Comparison of ENCODE assay signal across 12 mouse cellular contexts in genomic region chr10:80027681-80028520, GRCm38 (mm10). TPM values are rescaled to one million over a fixed set of nuclear protein-coding genes. Genes with fewer than 3 reads are reported as not detected.
DNase-seq lines count a peak whose midpoint lies in the region; ATAC-seq and TF ChIP-seq lines count a peak whose summit lies in the region.
"Had no signal": no experiment of that assay in that cellular context is flagged by ENCODE, and none has a peak within 500 bp of the region (broad histone marks: within the 10 kb centered on the region; RNA-seq: fewer than 3 reads in every experiment).

No protein-coding gene starts in this region.

- 66% methylated on average over 20 of the region's 20 CpGs for WGBS in stomach, postnatal 0 days

- no peak overlapping the region for H3K4me2 ChIP-seq in stomach, postnatal 0 days (replicated peaks; ENCODE audit: low read depth)
- H3K4me2 ChIP-seq: forebrain, embryonic 12.5 days had no signal

- no peak overlapping the region for H3K27ac ChIP-seq in stomach, postnatal 0 days (replicated peaks)
- H3K27ac ChIP-seq: forebrain, embryonic 12.5 days had no signal

- H3K4me3 ChIP-seq in megakaryocyte, embryonic 14.5 days (replicated peaks), result peak overlapping the region; percentile 79
- H3K4me3 ChIP-seq in stomach, postnatal 0 days (ENCODE audit: low read depth, low read length), result no peak overlapping the region
- H3K4me3 ChIP-seq: forebrain, embryonic 12.5 days had no signal

- TF ChIP-seq EP300 in stomach, postnatal 0 days (optimal IDR thresholded peaks at IDR 0.05), result no peak

- no peak overlapping the region for H3K9ac ChIP-seq in stomach, postnatal 0 days (ENCODE audit: low read length)
- H3K9ac ChIP-seq: forebrain, embryonic 12.5 days had no signal

- DNase-seq in CD4-positive, CD25-positive, alpha-beta regulatory T cell, adult 2 months (ENCODE audit: low read depth, low spot score), result peak; percentile 48
- DNase-seq in liver, result peak; percentile 71
- DNase-seq in stomach, postnatal 0 days (ENCODE audit: low spot score), result peak; percentile 59
- DNase-seq in heart, postnatal 14 days, result no peak
- no peak for DNase-seq in urinary bladder, postnatal 10 days (ENCODE audit: low spot score)
- DNase-seq: cerebellum, postnatal 14 days; kidney, adult 8-10 months; lung, postnatal 36 days had no signal

- H3K9me3 ChIP-seq in megakaryocyte, embryonic 14.5 days, result no peaks in the 10 kb centered on the region
- H3K9me3 ChIP-seq in stomach, postnatal 0 days (ENCODE audit: control insufficient read depth, low read length), result no peaks in the 10 kb centered on the region
- H3K9me3 ChIP-seq: forebrain, embryonic 12.5 days had no signal

- no peak for TF ChIP-seq CTCF in stomach, postnatal 0 days (IDR thresholded peaks at IDR 0.05; ENCODE audit: low read depth)

- H3K36me3 ChIP-seq in megakaryocyte, embryonic 14.5 days (replicated peaks; ENCODE audit: low read length), result peaks cover 99% of the 10 kb centered on the region
- H3K36me3 ChIP-seq in stomach, postnatal 0 days (ENCODE audit: control insufficient read depth, insufficient read depth, low read length), result no peaks in the 10 kb centered on the region
- H3K36me3 ChIP-seq: forebrain, embryonic 12.5 days had no signal

- intact Hi-C loops in heart, postnatal 14 days (cut with DNase I), result no loop called here

- no peaks in the 10 kb centered on the region for H3K27me3 ChIP-seq in megakaryocyte, embryonic 14.5 days (replicated peaks)
- no peaks in the 10 kb centered on the region for H3K27me3 ChIP-seq in stomach, postnatal 0 days (ENCODE audit: control insufficient read depth, insufficient read depth, low read length)

- peaks cover 99% of the 10 kb centered on the region for H3K4me1 ChIP-seq in megakaryocyte, embryonic 14.5 days
- H3K4me1 ChIP-seq in stomach, postnatal 0 days (replicated peaks; ENCODE audit: control insufficient read depth, insufficient read depth), result peaks cover 3% of the 10 kb centered on the region; the same call in 1 of the 2 replicates
- H3K4me1 ChIP-seq: forebrain, embryonic 12.5 days had no signal

- ATAC-seq in CD4-positive, CD25-positive, alpha-beta regulatory T cell, adult 4 months, result no peak
- ATAC-seq in megakaryocyte, adult 5-6 weeks (ENCODE audit: poor library complexity, severe bottlenecking), result no peak
- 0 out of 2 replicates have a peak, but pooled peaks have one; percentile 10 for ATAC-seq in stomach, postnatal 0 days (ENCODE audit: low FRiP score, low TSS enrichment)

RNA-seq across cellular contexts. Expression of gene Arhgap45, which starts 11.4 kb away (rescaled TPM):
- 100 to 1,000 TPM; 233 to 369 TPM for polyA plus RNA-seq in CD4-positive, CD25-positive, alpha-beta regulatory T cell, adult 4 months (2017; shearing (Covaris generic))
- 375 and 477 TPM in 2 replicates for polyA plus RNA-seq in megakaryocyte, embryonic 14.5 days (2012; ENCODE audit: insufficient read depth, low replicate concordance)
- total RNA-seq in megakaryocyte, adult 5-6 weeks (2015), result 135 and 140 TPM in 2 replicates
- 235 and 237 TPM in 2 replicates for total RNA-seq in megakaryocyte, adult 5-6 weeks (2017)
- 2.0 TPM in 2 replicates for polyA plus RNA-seq in stomach, postnatal 0 days (2015; fragmentation: Nextera tagmentation; extraction: Ambion mirVana)
- 10 to 100 TPM in 1 of 2 experiments, 1 to 10 TPM in 1; 4.9 to 11.3 TPM for total RNA-seq in heart, postnatal 14 days (2021)

RNA-seq across cellular contexts. Expression of gene Polr2e, which starts 11.7 kb away (rescaled TPM):
- polyA plus RNA-seq in CD4-positive, CD25-positive, alpha-beta regulatory T cell, adult 4 months (2017; shearing (Covaris generic)), result 100 to 1,000 TPM; 194 to 220 TPM
- 147 and 260 TPM in 2 replicates for polyA plus RNA-seq in megakaryocyte, embryonic 14.5 days (2012; ENCODE audit: insufficient read depth, low replicate concordance)
- total RNA-seq in megakaryocyte, adult 5-6 weeks (2015), result 70.2 and 70.7 TPM in 2 replicates
- total RNA-seq in megakaryocyte, adult 5-6 weeks (2017), result 58.4 and 69.2 TPM in 2 replicates
- polyA plus RNA-seq in stomach, postnatal 0 days (2015; fragmentation: Nextera tagmentation; extraction: Ambion mirVana), result 121 and 122 TPM in 2 replicates
- 10 to 100 TPM; 68.6 to 73.5 TPM for total RNA-seq in heart, postnatal 14 days (2021)

RNA-seq across cellular contexts. Expression of gene Gpx4, which starts 19.1 kb away (rescaled TPM):
- 100 to 1,000 TPM; 450 to 480 TPM for polyA plus RNA-seq in CD4-positive, CD25-positive, alpha-beta regulatory T cell, adult 4 months (2017; shearing (Covaris generic))
- 3,942 and 9,172 TPM in 2 replicates for polyA plus RNA-seq in megakaryocyte, embryonic 14.5 days (2012; ENCODE audit: insufficient read depth, low replicate concordance)
- total RNA-seq in megakaryocyte, adult 5-6 weeks (2015), result 259 and 303 TPM in 2 replicates
- 375 and 378 TPM in 2 replicates for total RNA-seq in megakaryocyte, adult 5-6 weeks (2017)
- polyA plus RNA-seq in stomach, postnatal 0 days (2015; fragmentation: Nextera tagmentation; extraction: Ambion mirVana), result 435 and 445 TPM in 2 replicates
- total RNA-seq in heart, postnatal 14 days (2021), result 100 to 1,000 TPM; 636 to 681 TPM

RNA-seq across cellular contexts. Expression of gene Abca7, which starts 31.6 kb away (rescaled TPM):
- 10 to 100 TPM; 11.4 to 16.4 TPM for polyA plus RNA-seq in CD4-positive, CD25-positive, alpha-beta regulatory T cell, adult 4 months (2017; shearing (Covaris generic))
- 47.4 and 62.2 TPM in 2 replicates for polyA plus RNA-seq in megakaryocyte, embryonic 14.5 days (2012; ENCODE audit: insufficient read depth, low replicate concordance)
- total RNA-seq in megakaryocyte, adult 5-6 weeks (2015), result 32.6 and 34.7 TPM in 2 replicates
- 33.6 and 37.4 TPM in 2 replicates for total RNA-seq in megakaryocyte, adult 5-6 weeks (2017)
- polyA plus RNA-seq in stomach, postnatal 0 days (2015; fragmentation: Nextera tagmentation; extraction: Ambion mirVana), result 2.6 and 3.2 TPM in 2 replicates
- 1 to 10 TPM; 7.0 to 8.5 TPM for total RNA-seq in heart, postnatal 14 days (2021)

RNA-seq across cellular contexts. Expression of gene Cnn2, which starts 39.5 kb away (rescaled TPM):
- polyA plus RNA-seq in CD4-positive, CD25-positive, alpha-beta regulatory T cell, adult 4 months (2017; shearing (Covaris generic)), result 100 to 1,000 TPM; 904 to 969 TPM
- polyA plus RNA-seq in megakaryocyte, embryonic 14.5 days (2012; ENCODE audit: insufficient read depth, low replicate concordance), result 1,011 and 1,303 TPM in 2 replicates
- 174 and 175 TPM in 2 replicates for total RNA-seq in megakaryocyte, adult 5-6 weeks (2015)
- 286 and 299 TPM in 2 replicates for total RNA-seq in megakaryocyte, adult 5-6 weeks (2017)
- polyA plus RNA-seq in stomach, postnatal 0 days (2015; fragmentation: Nextera tagmentation; extraction: Ambion mirVana), result 236 and 245 TPM in 2 replicates
- total RNA-seq in heart, postnatal 14 days (2021), result 10 to 100 TPM; 36.2 to 45.9 TPM

Comparison
In these comparisons a context has a peak if more than half of its experiments do, and no peak if none do; other contexts are left out.
1. DNase-seq: peak in CD4-positive, CD25-positive, alpha-beta regulatory T cell, adult 2 months (single experiment), liver (single experiment) and stomach, postnatal 0 days (single experiment); none in heart, postnatal 14 days (0 of 2) and urinary bladder, postnatal 10 days (single experiment).
2. RNA of gene Arhgap45, which starts 11.4 kb away (polyA plus RNA-seq): 375 to 477 TPM in megakaryocyte, embryonic 14.5 days and 233 to 369 TPM in CD4-positive, CD25-positive, alpha-beta regulatory T cell, adult 4 months; 2.0 TPM in stomach, postnatal 0 days; every median in the first group is over 10 times any median in the second.